In the genomic region with DNA sequence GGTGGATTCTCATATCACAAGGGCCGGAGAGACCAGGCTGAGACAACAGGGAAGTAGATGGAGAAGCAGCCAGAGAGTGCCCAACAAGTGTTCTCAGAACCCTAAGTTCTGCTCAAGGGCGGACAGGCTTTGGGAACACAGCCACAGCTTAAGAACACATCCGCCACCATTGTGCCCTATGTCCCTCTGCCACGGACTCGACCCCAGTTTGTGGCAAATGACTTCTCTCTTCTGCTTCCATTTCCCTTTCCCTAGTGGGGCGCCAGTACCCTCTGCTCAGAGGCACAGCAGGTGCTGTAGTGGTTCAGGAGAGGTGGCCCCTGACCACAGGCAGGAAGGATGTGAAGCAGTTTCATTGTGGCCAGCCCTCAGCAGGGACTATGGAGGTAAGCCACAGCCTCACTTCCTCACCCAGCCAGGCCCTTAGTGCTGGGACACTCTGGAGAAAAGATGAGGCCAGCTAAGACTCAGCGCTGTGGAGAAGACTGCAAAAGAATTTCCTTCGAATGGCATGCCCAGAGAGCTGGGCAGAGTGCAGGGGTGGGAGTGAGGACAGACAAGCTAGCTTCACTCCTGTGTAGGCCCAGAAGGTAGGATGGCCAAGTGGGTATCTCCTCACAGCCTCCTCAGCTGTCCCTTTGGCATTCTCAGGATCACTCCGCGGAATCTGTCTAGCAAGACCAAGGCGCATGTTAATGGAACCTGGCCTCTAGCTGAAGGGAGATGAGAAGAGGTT, we compare ENCODE assay signal across 10 mouse cellular contexts. TPM values are rescaled to one million over a fixed set of nuclear protein-coding genes. Genes with fewer than 3 reads are reported as not detected.
DNase-seq lines count a peak whose midpoint lies in the region.
"Had no signal": no experiment of that assay in that cellular context is flagged by ENCODE, and none has a peak within 500 bp of the region (broad histone marks: within the 10 kb centered on the region; RNA-seq: fewer than 3 reads in every experiment).

No protein-coding gene starts in this region.

- peak; percentile 94 for DNase-seq in heart, adult 11 months
- no peak for DNase-seq in heart, adult 8-10 months (ENCODE audit: low spot score)
- peak; percentile 29 to 33 for DNase-seq in thymus, postnatal 10 days (ENCODE audit: low spot score in 2 of 2)
- DNase-seq in thymus, postnatal 25 days = no peak
- DNase-seq in lung, postnatal 36 days = peak; percentile 74
- DNase-seq in thymus, postnatal 36 days = peak; percentile 24 to 47
- DNase-seq in kidney, adult 11 months = no peak
- DNase-seq in Muller cell, postnatal 12 days (ENCODE audit: inconsistent ontology term) = no peak
- DNase-seq: adrenal gland, postnatal 36 days; kidney, adult 9 months had no signal

RNA-seq across cellular contexts. Expression of gene Sik1, which starts 19.9 kb away (rescaled TPM):
- total RNA-seq in heart, adult 8-10 months (2022) = 10 to 100 TPM; 19.0 to 34.0 (median 30.2) TPM

Comparison
In these comparisons a context has a peak if more than half of its experiments do, and no peak if none do; other contexts are left out.
1. DNase-seq: peak in heart, adult 11 months (single experiment), thymus, postnatal 10 days (2 of 2), lung, postnatal 36 days (single experiment) and thymus, postnatal 36 days (2 of 2); none in heart, adult 8-10 months (single experiment), thymus, postnatal 25 days (single experiment), kidney, adult 11 months (single experiment) and Muller cell, postnatal 12 days (single experiment).